Mouse (Mus musculus) liver, embryonic 15.5 days (tissue): ENCODE data around the gene Sox2. TPM values are rescaled to one million over a fixed set of nuclear protein-coding genes. Genes with fewer than 3 reads are reported as not detected.

Source experiments
- ATAC-seq: fragments of 200-750 bp; cut with Nextera tagmentation; 2 replicates; pipeline ENCODE4 v1.8.0; 2017; ENCODE audit warnings: moderate number of reproducible peaks, mild to moderate bottlenecking, moderate library complexity; ENCODE audit not compliant: insufficient read depth
- H3K27ac ChIP-seq: fragments of 300-500 bp; sonication (generic); replicated peaks from 2 replicates; pipeline ENCODE4 v1.5.1; 2015; ENCODE audit warnings: mild to moderate bottlenecking, inconsistent platforms
- H3K27me3 ChIP-seq: fragments of 300-500 bp; sonication (generic); 2 replicates; pipeline ENCODE4 v1.6.1; 2015; ENCODE audit warnings: mild to moderate bottlenecking, inconsistent platforms
- H3K36me3 ChIP-seq: fragments of 300-500 bp; sonication (generic); replicated peaks from 2 replicates; pipeline ENCODE4 v1.6.1; 2015; ENCODE audit warnings: moderate library complexity, mild to moderate bottlenecking, inconsistent platforms
- H3K4me1 ChIP-seq: fragments of 300-500 bp; sonication (generic); replicated peaks from 2 replicates; pipeline ENCODE4 v1.6.1; 2015; ENCODE audit warnings: inconsistent platforms
- H3K4me2 ChIP-seq: fragments of 300-500 bp; sonication (generic); 2 replicates; pipeline ENCODE4 v1.6.1; 2015; ENCODE audit warnings: moderate library complexity, mild to moderate bottlenecking, inconsistent platforms
- H3K4me3 ChIP-seq: fragments of 300-500 bp; sonication (generic); replicated peaks from 2 replicates; pipeline ENCODE4 v1.5.1; 2015; ENCODE audit warnings: mild to moderate bottlenecking, inconsistent platforms
- H3K9ac ChIP-seq: fragments of 300-500 bp; sonication (generic); 2 replicates; pipeline ENCODE4 v1.6.1; 2015; ENCODE audit warnings: moderate library complexity, mild to moderate bottlenecking, inconsistent platforms
- H3K9me3 ChIP-seq: fragments of 300-500 bp; sonication (generic); replicated peaks from 2 replicates; pipeline ENCODE4 v1.6.1; 2016; ENCODE audit warnings: inconsistent platforms
- WGBS: fragments of 180-500 bp; shearing (Covaris S2); methylation state at CpG from one replicate; pipeline ENCODE4 v1.1.7; 2015; ENCODE audit warnings: mixed read lengths; ENCODE audit not compliant: insufficient replicate concordance; 5-methylcytosine and 5-hydroxymethylcytosine counted together
- polyA plus RNA-seq: library from polyadenylated mRNA; unstranded; fragments of >200 nt; fragmentation: Nextera tagmentation; extraction: Ambion mirVana; gene quantifications from 2 replicates; pipeline ENCODE4 v1.2.1, GENCODE M21; 2015

The Sox2 gene
- polyA plus RNA-seq, 1 experiment from 2014 or later: not detected

GRCm38 (mm10) chr3:34643536-34644115 lies 6.6 kb upstream of the Sox2 start:
- no peak overlapping the region for H3K9ac ChIP-seq
- no peaks in the 10 kb centered on the region for H3K9me3 ChIP-seq
- peaks cover under 1% of the 10 kb centered on the region; the same call in 1 of the 2 replicates for H3K4me1 ChIP-seq
- WGBS: 2% methylated on average over 15 of the region's 15 CpGs
- H3K4me2 ChIP-seq: no peak overlapping the region
- ATAC-seq: no peak
- no peak overlapping the region for H3K4me3 ChIP-seq
- H3K27ac ChIP-seq: no peak overlapping the region
- H3K27me3 ChIP-seq: peaks cover 98% of the 10 kb centered on the region
- H3K36me3 ChIP-seq: no peaks in the 10 kb centered on the region

- peaks cover 12% of the 10 kb centered on the region; the same call in 1 of the 2 replicates for H3K4me1 ChIP-seq
- H3K9me3 ChIP-seq: no peaks in the 10 kb centered on the region
- ATAC-seq: no peak
- H3K4me3 ChIP-seq: no peak overlapping the region
- H3K27ac ChIP-seq: no peak overlapping the region
- no peaks in the 10 kb centered on the region for H3K36me3 ChIP-seq
- no peak overlapping the region for H3K9ac ChIP-seq
- no peak overlapping the region for H3K4me2 ChIP-seq
- peaks cover 98% of the 10 kb centered on the region for H3K27me3 ChIP-seq
- 1% methylated on average over 10 of the region's 10 CpGs for WGBS
These were observed 4.0 kb upstream of the Sox2 start for GRCm38 (mm10) chr3:34646169-34646568.

- Histone ChIP-seq H3K9me3 (no peaks in the 10 kb centered on the region), H3K4me1 (peaks cover 12% of the 10 kb centered on the region; the same call in 1 of the 2 replicates), H3K36me3 (no peaks in the 10 kb centered on the region), H3K4me3 (no peak overlapping the region), H3K9ac (no peak overlapping the region), H3K27me3 (peaks cover 96% of the 10 kb centered on the region), H3K4me2 (no peak overlapping the region), H3K27ac (no peak overlapping the region)
- no peak for ATAC-seq
- under 1% methylated on average over 14 of the region's 14 CpGs for WGBS
These were observed 2.5 kb upstream of the Sox2 start for GRCm38 (mm10) chr3:34647688-34648087.

GRCm38 (mm10) chr3:34648105-34648832 lies 1.9 kb upstream of the Sox2 start:
- no peaks in the 10 kb centered on the region for H3K36me3 ChIP-seq
- peaks cover 12% of the 10 kb centered on the region; the same call in 1 of the 2 replicates for H3K4me1 ChIP-seq
- no peak overlapping the region for H3K27ac ChIP-seq
- ATAC-seq: no peak
- peaks cover 96% of the 10 kb centered on the region for H3K27me3 ChIP-seq
- H3K4me3 ChIP-seq: no peak overlapping the region
- H3K9me3 ChIP-seq: no peaks in the 10 kb centered on the region
- WGBS: 3% methylated on average over 19 of the region's 19 CpGs
- no peak overlapping the region for H3K9ac ChIP-seq
- no peak overlapping the region for H3K4me2 ChIP-seq

- Histone ChIP-seq H3K9me3 (no peaks in the 10 kb centered on the region), H3K4me2 (peak overlapping the region; percentile 51), H3K36me3 (no peaks in the 10 kb centered on the region), H3K4me1 (peaks cover 12% of the 10 kb centered on the region; the same call in 1 of the 2 replicates), H3K4me3 (0 out of 2 replicates have a peak overlapping the region, but pooled peaks have one; percentile 7), H3K27ac (no peak overlapping the region), H3K9ac (no peak overlapping the region), H3K27me3 (peaks cover 96% of the 10 kb centered on the region)
- WGBS: 4% methylated on average over 49 of the region's 50 CpGs
- no peak for ATAC-seq
These were observed 1.1 kb upstream of the Sox2 start for GRCm38 (mm10) chr3:34648833-34649719.

- Histone ChIP-seq H3K4me2 (peak overlapping the region; percentile 51), H3K27ac (no peak overlapping the region), H3K9me3 (no peaks in the 10 kb centered on the region), H3K27me3 (peaks cover 96% of the 10 kb centered on the region), H3K4me3 (peak overlapping the region; percentile 14; the same call in 1 of the 2 replicates), H3K9ac (no peak overlapping the region), H3K36me3 (no peaks in the 10 kb centered on the region), H3K4me1 (peaks cover 12% of the 10 kb centered on the region; the same call in 1 of the 2 replicates)
- ATAC-seq: no peak
- WGBS: 1% methylated on average over 67 of the region's 67 CpGs
These were observed 586 bp downstream of the Sox2 start for GRCm38 (mm10) chr3:34650621-34651361.

GRCm38 (mm10) chr3:34651486-34652170 lies 1.4 kb downstream of the Sox2 start:
- Histone ChIP-seq H3K9me3 (no peaks in the 10 kb centered on the region), H3K4me1 (peaks cover 12% of the 10 kb centered on the region; the same call in 1 of the 2 replicates), H3K9ac (no peak overlapping the region), H3K4me2 (no peak overlapping the region), H3K4me3 (no peak overlapping the region), H3K27me3 (peaks cover 96% of the 10 kb centered on the region), H3K27ac (no peak overlapping the region), H3K36me3 (no peaks in the 10 kb centered on the region)
- no peak for ATAC-seq
- 1% methylated on average over 26 of the region's 26 CpGs for WGBS

- Histone ChIP-seq H3K9ac (no peak overlapping the region), H3K4me2 (no peak overlapping the region), H3K4me1 (peaks cover 12% of the 10 kb centered on the region; the same call in 1 of the 2 replicates), H3K27ac (no peak overlapping the region), H3K4me3 (no peak overlapping the region), H3K36me3 (no peaks in the 10 kb centered on the region), H3K27me3 (peaks cover 97% of the 10 kb centered on the region), H3K9me3 (no peaks in the 10 kb centered on the region)
- no peak for ATAC-seq
- 1% methylated on average over 14 of the region's 14 CpGs for WGBS
These were observed 2.4 kb downstream of the Sox2 start for GRCm38 (mm10) chr3:34652616-34653015.

- Histone ChIP-seq H3K27ac (no peak overlapping the region), H3K4me3 (no peak overlapping the region), H3K4me1 (peaks cover 12% of the 10 kb centered on the region; the same call in 1 of the 2 replicates), H3K27me3 (peaks cover 98% of the 10 kb centered on the region), H3K9ac (no peak overlapping the region), H3K4me2 (no peak overlapping the region), H3K9me3 (no peaks in the 10 kb centered on the region), H3K36me3 (no peaks in the 10 kb centered on the region)
- no peak for ATAC-seq
- 4% methylated on average over 26 of the region's 26 CpGs for WGBS
These were observed 3.2 kb downstream of the Sox2 start for GRCm38 (mm10) chr3:34653235-34653976.
